Mouse (Mus musculus) CH12F3 (cell line): ENCODE results near the gene Ephb2.

ENCODE experiments used
- in situ Hi-C: fragments of 300-500 bp; cut with MboI; formaldehyde crosslinking; loops from 2 replicates; pipeline ENCODE4 v1.14.3; 2020; ENCODE audit warnings: low sequenced_read_pairs

Gene Ephb2

DNA sequence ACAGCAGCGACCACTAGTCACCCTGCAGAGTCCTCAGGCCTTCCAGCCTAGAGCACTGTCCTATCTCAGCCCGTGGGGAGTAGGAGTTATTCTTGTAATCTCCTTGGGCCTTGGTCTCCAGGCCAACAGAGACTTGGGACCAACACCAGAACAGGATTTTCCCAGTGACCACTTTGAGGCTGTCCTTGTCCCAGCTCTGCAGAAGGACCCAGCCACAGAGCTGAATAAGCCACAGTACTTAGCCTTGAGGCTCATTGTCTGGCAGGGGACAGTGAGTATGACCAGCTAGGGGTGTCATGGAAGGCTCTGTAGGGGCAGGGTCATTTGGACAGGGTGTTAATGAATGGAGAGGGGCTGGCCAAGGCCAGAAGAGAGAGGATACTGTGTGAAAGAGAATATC lies 126.8 kb downstream of the Ephb2 start:
- in situ Hi-C loops = no loop called here

DNA sequence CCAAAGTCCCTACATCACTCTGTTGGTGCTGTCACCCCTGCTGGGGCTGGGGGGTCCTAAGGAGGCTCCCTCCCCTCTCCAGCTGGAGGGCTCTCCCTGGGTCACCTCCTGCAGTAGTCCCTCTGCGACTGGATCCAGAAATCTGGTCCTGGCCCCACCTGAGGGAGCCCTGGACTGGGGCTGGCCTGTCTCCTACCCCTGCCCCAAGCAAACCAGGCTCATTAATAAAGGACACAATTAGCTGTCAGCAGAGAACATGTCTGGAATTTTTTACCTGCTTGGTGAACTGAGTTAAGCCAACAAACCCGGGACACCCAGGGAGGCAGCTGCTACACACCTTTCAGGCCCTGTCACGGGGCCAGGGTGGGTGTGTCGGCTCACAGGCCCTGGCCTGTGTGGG lies 129.1 kb downstream of the Ephb2 start:
- in situ Hi-C loops = no loop called here

DNA sequence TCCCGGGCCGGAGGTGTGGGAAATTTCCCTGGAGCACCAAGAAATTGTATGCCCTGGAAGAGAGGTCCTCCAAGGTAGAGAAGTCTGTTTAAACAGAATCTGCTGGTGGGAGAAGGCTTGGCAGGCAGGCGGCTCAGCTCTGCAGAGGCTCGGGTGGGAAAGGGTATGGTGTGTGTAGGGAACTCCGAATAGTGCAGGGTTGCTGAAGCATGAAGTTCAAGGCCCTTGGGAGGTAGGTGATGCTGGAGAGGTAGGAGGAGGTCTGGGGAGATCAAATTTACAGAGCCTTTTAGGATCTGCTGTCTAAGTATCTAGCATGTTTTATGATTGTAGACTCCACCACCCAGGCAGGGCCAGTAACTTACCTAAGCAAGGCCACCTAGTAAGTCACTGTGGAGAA lies 130.7 kb downstream of the Ephb2 start:
- in situ Hi-C loops = no loop called here

DNA sequence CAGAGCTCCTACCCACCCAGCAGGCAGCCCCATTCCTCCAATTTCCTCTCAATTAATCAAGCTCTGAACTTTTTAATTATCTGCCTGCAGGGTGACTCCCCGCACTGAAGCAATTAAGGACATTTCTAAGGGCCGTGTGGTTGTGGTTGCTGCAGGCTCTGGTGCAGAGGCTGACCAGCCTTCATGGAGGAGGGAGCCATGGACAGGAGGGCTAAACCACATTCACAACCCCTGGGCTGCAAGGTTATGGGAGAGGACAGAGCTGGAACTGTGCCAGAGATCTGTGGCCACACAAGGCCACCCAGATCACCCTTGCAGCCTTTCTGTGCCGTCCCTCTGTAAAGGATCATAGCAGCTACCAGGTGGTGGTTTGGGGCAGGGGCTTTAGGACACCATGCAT lies 131.2 kb downstream of the Ephb2 start:
- in situ Hi-C loops = no loop called here

DNA sequence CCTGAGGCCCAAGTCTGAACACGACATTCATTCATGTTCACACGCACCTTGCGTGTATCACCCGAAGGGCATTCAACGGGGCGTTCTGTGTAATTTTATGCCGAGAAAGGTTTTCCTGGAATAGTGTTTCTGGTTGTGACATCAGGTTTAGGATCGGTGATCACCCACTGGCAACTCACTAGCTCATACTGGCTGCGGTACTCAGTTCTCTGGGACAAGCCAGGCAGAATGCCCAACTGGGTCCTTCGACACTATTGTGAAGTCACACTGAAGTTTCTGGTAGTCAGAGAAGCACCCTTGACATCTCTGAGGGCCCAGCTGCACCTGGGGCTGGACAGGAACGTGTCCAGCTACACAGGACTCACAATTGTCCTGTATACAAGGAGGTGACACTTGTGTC lies 132.4 kb downstream of the Ephb2 start:
- in situ Hi-C loops = no loop called here

DNA sequence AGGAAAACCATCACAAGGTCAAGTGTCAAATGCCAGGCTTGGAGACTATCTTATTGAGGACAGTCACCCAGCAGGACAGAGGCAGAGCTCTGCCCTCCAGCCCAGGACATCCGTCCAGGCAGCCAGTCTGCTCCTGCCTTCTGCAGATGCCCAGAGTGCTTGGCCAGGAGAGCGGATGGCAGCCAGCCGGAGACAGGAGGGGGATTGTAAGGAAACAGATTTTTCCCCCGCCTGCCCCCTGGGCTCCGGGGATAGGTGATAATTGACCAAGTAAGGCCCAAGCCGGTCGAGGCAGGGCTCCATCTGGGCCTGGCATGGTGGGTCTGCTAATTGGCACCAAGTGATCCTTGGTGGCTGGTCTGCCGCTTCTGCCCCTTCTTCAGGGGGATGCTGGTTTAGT lies 133.3 kb downstream of the Ephb2 start:
- in situ Hi-C loops = no loop called here

DNA sequence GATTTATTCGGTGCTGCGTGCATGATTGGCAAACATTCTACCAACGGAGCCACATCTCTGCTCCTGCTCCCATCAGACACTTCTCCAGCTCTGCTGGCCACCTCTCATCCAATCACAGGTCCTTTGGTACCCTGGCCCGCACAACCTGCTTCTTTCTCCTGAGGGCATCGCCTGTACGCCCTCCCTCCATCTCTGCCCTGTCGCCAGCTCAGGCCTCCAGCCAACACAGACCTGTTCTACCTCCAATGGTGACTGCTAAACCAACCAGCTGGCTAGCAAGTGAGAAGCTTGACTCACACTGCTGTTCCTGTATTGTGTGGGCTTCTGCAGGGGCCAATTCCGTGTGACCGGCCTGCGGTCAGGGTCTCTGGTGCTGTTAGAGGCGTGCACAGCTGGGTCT lies 134.6 kb downstream of the Ephb2 start:
- in situ Hi-C loops = no loop called here

DNA sequence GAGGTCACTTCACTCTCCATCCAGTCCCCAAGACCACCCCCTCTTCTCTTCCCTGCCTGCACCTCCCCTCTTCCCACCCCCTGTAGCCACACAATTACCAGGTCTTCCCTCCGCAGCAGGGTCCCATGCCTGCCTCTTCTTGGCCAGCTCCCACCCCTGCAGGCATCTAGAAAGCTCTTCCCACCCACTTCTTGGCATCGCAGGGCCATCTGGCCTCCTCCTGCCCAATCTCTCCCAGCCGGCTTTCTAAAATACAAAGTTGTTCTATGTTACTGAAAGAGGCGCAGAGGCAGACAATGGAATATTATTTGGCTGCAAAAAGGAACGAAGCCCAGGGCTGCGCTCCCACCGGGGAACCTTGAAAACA lies 136.7 kb downstream of the Ephb2 start:
- in situ Hi-C loops = no loop called here

DNA sequence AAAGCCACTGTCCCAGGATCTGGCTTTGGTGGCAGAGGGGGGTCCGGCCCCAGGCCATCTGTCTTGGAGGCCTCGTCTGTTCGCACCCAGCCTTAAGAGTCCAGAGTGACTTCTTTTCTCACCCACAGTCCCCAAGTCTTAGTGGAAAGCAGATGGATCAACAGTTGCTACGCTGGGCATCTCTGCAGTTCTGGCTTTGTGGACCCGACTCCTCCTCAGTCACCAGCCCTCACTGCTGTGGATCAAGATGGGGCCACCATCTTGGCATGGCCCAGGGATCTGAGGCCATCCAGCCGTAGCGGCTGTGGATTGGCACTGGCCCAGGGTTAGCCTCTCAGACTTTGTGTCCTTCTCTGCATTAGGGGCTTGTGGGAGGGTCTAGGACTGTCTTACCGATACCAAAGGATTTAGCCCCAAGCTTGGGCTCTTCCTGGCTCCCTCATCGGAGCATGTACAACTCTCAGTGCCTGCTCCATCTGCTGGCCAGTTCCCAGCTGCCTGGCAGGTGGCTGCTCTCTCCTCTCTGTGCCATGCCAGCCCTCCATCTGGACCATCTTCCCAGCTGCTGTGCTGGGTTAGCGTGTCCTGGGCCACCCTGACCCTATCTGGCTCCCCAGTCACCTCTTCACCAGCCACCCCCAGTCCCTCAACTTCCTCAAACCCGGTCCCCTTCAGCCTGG lies 137.2 kb downstream of the Ephb2 start:
- in situ Hi-C loops = no loop called here

DNA sequence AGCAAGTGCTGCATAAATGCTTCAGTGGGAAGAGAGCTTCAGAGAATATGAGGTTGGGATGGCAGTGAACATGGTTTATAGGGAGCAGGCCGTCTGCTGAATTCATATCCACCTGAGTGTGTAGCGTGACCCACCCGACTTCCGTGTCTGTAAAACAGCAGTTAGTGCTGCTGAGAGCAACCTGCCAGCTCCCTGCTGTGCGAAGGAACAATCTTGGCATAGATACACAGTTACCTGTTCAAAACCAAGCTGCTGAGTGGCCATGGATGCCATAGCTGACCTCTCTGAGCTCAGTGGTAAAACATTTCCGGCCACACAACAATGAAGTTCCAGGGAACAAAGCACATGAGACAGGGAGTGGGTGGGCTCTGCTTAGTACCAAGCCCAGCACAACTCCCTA lies 138.5 kb downstream of the Ephb2 start:
- in situ Hi-C loops = no loop called here

DNA sequence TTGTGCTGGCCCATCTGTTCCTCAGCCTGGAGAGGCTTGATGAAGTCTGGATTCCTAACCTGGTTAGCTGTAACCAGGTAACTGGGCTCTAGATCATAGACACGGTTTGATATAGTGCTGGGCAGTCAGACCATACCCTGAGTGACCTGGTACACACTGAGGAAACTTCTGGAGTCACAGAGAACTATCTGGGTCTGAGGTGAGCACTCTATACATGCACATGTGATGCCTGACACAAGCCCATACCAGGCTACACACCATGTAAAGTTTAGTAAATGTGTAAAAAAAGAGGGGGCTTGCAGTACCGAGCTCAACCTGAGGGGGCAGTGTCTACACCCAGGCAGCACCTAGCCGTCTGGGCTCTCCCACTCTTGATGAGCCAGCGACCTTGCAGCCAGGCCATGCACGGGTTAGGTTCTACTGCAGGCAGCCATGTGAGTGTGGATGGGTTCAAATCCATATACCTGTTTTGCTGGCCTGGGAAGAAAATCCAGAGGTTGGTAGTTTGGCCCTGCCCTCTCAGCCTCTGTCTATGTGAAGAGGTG lies 139.3 kb downstream of the Ephb2 start:
- in situ Hi-C loops = no loop called here

DNA sequence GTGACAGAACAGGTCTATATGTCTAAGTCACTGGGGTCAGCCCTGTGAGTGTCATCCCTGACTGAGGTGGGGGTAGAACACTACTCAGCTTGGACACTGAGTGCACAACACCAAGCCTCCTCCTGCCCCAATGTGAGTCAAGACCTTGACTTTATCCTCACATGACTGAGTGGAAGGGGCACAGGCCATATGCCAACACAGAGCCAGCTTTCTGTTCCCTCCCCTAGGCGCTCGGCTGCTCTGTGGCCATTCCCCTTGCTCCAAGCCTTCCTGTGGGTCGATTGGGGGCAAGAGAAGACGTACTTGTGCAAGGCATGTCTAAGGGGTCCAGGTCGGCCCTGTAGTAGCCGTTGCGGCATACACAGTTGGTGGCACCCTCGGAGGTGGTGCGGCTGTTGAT lies 140.1 kb downstream of the Ephb2 start:
- in situ Hi-C loops = no loop called here

DNA sequence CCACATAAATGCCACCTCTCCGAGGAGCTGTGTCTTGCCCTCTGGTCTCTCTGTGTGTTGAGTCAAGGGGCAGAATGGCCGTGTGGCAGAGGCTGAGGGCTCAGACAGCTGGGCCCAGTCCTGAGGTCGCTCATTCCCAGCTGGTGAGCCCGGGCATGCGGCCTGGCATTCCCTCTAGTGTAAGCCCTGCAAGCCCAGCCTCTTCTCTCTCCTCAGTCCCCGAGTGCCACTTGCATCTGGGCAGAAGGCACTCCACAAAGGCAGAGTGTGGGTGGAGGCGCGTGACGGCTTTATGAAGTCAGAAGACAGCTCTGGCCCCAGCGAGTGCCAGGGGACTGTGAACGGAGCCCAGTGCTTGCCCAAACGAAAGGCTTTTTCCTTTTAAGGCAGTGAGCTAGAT lies 145.8 kb downstream of the Ephb2 start:
- in situ Hi-C loops = no loop called here

DNA sequence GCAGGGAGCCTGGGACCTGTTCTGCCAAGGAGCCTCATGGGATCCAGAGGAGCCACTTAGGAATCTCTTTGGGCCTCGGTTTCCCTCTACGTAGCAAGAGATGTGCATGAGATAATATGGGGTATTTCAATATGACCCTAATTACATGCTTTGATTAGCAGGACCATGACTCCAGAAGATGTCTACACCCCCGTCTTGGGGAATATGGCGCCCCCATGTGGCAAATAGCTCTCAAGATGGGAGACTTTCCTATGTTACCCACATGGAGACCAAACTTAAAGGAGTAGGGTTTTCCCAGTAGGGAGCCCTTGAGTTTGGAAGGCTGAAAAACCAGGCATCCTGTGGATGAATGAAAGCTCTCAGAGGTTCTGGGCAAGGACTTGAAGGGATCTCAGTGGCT lies 147.7 kb downstream of the Ephb2 start:
- in situ Hi-C loops = no loop called here

DNA sequence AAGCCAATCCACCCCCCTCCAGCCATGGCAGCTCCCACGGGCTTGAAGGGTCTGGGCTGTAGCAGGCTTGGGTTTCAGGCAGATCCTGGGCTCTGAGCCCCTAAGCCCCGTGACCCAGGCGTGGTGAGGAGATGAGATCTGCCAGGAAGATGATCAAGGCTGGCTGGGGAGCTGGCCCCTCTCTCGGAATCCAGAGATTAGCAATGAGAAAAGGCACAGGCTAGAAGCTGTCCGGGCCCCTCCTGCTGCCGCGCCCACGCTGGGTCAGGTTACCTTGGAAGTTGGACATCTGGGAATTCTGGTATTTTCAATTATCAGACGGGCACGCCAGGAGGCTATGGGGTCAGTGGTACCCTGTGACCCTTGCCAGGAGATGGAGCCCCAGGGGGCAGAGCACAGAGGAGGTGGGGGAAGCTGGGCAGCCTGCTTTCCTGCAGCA lies 150.3 kb downstream of the Ephb2 start:
- in situ Hi-C loops = no loop called here

DNA sequence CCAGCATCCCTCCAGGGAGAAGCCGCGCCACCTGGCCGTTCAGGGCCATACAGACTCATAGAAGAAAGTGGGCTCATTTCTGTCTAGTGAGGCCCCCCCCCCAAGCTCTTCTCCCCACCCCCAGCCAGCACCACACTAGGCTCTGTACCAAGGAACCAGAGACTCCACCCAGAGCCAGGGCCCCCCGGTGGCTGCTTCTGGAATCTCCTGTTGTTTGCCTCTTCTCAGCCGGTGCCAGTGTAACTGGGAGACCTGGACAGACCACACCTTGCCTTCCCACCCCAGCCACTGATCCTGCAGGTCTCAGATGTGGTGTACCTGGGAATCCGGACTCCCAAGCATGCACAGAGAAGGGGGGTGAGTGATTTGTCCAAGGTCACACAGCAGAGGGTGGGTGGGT lies 151.3 kb downstream of the Ephb2 start:
- in situ Hi-C loops = no loop called here

DNA sequence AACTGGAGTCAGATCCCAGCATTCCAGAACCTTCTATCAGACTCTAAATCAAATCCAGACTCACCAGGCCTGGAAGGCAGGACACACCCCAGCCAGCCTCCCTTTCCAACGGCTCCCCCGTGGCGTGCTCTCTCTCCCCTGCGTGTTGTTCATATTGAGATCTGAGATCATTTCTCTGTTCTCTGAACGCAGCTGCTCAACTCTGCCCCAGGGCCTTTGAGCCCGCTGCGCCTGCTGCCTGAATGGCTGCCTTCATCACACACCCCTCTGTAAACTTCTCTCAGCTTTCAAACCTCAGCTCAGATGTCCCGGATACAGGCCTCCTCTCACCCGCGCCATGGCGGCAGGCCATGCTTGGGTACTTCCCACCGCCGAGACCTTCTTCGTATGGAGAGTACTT lies 155.1 kb downstream of the Ephb2 start:
- in situ Hi-C loops = no loop called here

DNA sequence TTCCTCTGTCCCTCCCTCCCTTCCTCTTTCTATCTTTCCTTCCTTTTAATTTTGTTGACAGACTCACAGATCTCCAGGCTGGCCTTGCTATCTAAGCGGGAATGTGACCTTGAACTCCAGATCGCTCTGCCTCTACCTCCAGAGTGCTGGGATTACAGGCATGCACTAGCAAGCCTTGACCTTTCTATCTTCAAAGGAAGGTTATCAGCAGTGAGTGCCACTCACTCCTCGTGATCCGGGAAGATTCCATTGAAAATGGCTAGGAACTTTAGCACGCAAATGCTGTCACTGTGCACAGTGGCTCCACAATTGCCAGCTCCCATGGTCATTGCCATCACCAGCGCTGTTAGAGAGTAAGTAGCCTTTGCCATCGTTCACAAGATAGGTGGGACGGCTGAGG lies 156.6 kb downstream of the Ephb2 start:
- in situ Hi-C loops = loop anchor here (10.0 kb wide), 1 partner anchor 166 kb away; no protein-coding TSS in a partner anchor

DNA sequence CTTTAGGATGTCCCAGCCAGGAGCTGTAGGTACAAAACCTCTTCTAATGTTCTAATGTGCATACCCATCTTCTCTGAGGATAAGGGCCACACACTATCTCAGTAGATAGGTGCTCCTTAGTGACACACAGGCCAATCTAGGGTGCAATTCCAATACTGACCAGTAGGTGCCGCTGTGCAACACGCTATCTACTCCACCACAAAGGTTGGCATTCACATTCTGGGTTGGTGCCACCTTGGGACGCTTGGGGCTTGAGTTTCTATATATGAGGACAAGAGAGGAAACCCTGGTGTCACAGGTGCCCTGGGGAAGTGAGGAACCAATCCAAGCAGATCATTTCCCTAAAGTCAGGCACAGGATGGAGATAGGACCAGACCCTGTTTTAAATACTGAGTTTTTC lies 157.3 kb downstream of the Ephb2 start:
- in situ Hi-C loops = loop anchor here (10.0 kb wide), 1 partner anchor 166 kb away; no protein-coding TSS in a partner anchor

DNA sequence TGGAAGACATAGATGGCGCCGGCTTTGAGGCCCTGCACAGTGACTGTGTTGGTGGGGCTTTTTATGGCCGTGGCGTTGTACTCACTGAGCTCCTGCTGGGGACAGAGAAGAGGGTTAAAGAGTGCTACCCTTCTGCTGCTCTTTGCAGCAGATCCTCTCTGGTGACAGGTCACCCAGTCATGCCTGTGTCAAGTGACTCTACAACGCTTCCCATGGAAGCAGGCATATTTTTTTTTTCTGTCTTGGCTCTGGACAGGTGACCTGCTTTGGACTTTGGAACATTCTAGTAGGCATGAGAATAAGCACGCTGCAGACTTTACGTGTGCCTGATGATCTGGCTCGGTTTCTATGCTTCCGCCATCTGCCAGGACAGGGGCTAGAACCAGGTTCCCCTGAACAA lies 160.3 kb downstream of the Ephb2 start:
- in situ Hi-C loops = loop anchor here (10.0 kb wide), 1 partner anchor 169 kb away; no protein-coding TSS in a partner anchor

DNA sequence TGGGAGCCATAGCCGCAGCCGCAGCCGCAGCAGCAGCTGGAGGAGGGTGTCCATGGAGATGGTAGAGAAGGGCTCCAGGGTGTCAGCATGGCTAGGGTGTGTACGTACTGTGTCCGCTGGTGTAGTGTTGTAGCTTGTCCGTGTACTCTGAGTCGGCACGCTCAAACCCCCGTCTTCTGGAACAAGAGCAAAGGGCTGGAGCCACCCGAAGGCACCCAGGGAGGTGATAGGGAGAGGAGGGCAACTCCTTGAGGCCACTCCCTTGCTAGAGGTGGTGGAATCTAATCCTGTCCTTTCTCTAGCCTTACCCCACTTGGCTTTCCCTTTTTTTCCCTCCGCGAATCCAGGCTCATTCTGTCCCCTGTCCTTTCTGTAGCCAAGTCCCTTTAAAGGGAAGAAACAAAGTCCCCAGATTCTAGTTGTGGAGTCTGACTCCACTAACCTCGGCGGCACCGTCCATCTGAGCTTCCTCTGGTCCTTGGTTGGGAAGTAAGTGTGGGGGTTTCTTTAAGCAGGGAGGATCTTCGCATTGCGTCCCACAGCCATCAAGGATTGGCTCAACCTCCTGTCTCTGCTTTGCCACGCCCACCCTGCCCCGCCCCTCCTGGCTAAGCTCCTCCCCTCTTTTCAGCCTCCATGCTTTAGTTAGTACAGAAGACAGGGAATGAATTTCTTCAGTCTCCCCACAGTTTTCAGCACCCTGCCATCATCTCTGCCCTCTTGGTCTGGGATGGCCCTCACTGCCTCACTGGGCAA lies 163.3 kb downstream of the Ephb2 start:
- in situ Hi-C loops = loop anchor here (10.0 kb wide), 1 partner anchor 172 kb away; no protein-coding TSS in a partner anchor

DNA sequence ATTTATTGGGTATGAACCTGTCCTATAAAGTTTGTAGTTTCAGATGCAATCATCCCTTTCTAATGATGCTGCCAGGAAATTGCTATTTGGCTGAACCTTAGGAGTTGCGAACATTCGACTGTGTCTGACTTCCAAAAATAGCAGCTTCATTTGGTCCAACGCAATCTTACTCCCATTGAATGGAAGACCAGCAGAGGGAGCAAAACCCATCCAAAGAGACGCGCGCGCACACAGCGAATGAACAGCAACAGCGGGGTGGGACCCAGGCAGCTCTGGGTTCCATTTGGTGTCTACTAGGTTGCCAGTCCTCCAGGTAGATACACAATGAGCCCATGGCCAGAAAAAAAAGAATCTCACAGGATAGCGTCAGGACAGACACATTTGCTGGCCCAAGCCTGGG lies 168.0 kb downstream of the Ephb2 start:
- in situ Hi-C loops = no loop called here
